Mouse (Mus musculus): Measurements from ENCODE around the gene Nap1l3. TPM values are rescaled to one million over a fixed set of nuclear protein-coding genes. Genes with fewer than 3 reads are reported as not detected.

Gene Nap1l3
- total RNA-seq (2014; rRNA removed) (1.1 and 1.2 TPM in 2 replicates), polyA plus RNA-seq (2012; rRNA removed) (0.41 and 0.43 TPM in 2 replicates)

- H3K4me3 ChIP-seq (ENCODE audit: insufficient read depth, low read depth, low read length): peak within 1 kb of the TSS; percentile 95
- no peaks in the 10 kb centered on the region for H3K27me3 ChIP-seq (ENCODE audit: control insufficient read depth, insufficient read depth, low read length)
- no peaks in the 10 kb centered on the region for H3K4me1 ChIP-seq (ENCODE audit: control insufficient read depth, insufficient read depth, low read length)
- WGBS: 2% methylated on average over 37 of the region's 39 CpGs
- DNase-seq (ENCODE audit: extremely low read depth, low read depth, low spot score): peak; percentile 85
- H3K36me3 ChIP-seq (ENCODE audit: control insufficient read depth, insufficient read depth, low read length): no peaks in the 10 kb centered on the region
- TF ChIP-seq POLR2A (IDR thresholded peaks at IDR 0.05; ENCODE audit: extremely low read depth, insufficient read depth, low read length) (no peak), CTCF (IDR thresholded peaks at IDR 0.05; ENCODE audit: low read depth, low read length) (no peak)
- H3K79me2 ChIP-seq (ENCODE audit: control insufficient read depth, insufficient read depth, low read length): no peaks in the 10 kb centered on the region
- H3K27ac ChIP-seq (replicated peaks; ENCODE audit: insufficient read depth, low read depth, low read length): no peak within 1 kb of the TSS
- H3K9ac ChIP-seq (ENCODE audit: low read depth, low read length): peak within 1 kb of the TSS; percentile 40
Measured at GRCm38 (mm10) chrX:122396781-122397581, at the start of gene Nap1l3. Gene Nap1l3, minus strand, starts transcription at chrX:122397401.

DNA sequence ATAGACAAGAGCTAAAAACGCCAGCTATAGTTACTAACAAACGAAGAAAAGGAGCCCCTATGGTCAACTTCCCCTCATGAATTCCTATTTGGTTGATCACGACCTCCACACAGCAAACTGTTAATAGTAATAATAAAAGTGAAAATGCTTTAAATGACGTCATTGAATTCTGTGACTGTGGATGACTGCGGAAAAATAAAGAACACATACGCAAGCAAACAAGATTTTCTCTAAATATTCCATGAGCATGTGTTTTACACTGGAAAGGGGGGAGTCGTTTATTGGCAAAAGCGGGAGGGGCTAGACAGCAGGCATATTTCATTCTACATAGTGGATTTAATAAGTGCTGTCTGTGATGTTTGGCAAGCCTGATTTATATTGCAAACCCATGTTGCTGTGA lies 451 bp upstream of the Nap1l3 start:
- no peak overlapping the region for H3K27ac ChIP-seq (replicated peaks; ENCODE audit: insufficient read depth, low read depth, low read length)
- no peaks in the 10 kb centered on the region for H3K4me1 ChIP-seq (ENCODE audit: control insufficient read depth, insufficient read depth, low read length)
- no peaks in the 10 kb centered on the region for H3K27me3 ChIP-seq (ENCODE audit: control insufficient read depth, insufficient read depth, low read length)
- no peak overlapping the region for H3K9ac ChIP-seq (ENCODE audit: low read depth, low read length)
- H3K36me3 ChIP-seq (ENCODE audit: control insufficient read depth, insufficient read depth, low read length): no peaks in the 10 kb centered on the region
- no peak for DNase-seq (ENCODE audit: extremely low read depth, low read depth, low spot score)
- TF ChIP-seq CTCF (IDR thresholded peaks at IDR 0.05; ENCODE audit: low read depth, low read length): no peak
- TF ChIP-seq POLR2A (IDR thresholded peaks at IDR 0.05; ENCODE audit: extremely low read depth, insufficient read depth, low read length): no peak
- 7% methylated on average over 8 of the region's 8 CpGs for WGBS
- H3K4me3 ChIP-seq (ENCODE audit: insufficient read depth, low read depth, low read length): peak overlapping the region; percentile 35; the same call in 1 of the 2 replicates
- no peaks in the 10 kb centered on the region for H3K79me2 ChIP-seq (ENCODE audit: control insufficient read depth, insufficient read depth, low read length)

Measured in liver, adult 2 months (tissue).